Mouse (Mus musculus) ES-E14 (cell line): ENCODE results near the gene Treh. TPM values are rescaled to one million over a fixed set of nuclear protein-coding genes. Genes with fewer than 3 reads are reported as not detected.

Source experiments
- DNase-seq: peaks from one replicate; pipeline ENCODE4 v3.0.0-alpha.2; 2013; ENCODE audit warnings: low read depth, low spot score
- H3K27ac ChIP-seq: 2 replicates; pipeline ENCODE4 v1.5.1; 2012; ENCODE audit warnings: low read depth, mild to moderate bottlenecking, low read length, moderate library complexity, mixed read lengths; ENCODE audit not compliant: poor library complexity, insufficient read depth, severe bottlenecking
- H3K36me3 ChIP-seq: 2 replicates; pipeline ENCODE4 v1.6.1; 2012; ENCODE audit warnings: mild to moderate bottlenecking, low read length, moderate library complexity, mixed read lengths; ENCODE audit not compliant: control insufficient read depth, poor library complexity, insufficient read depth, severe bottlenecking
- H3K4me1 ChIP-seq, 2 experiments: fragments of 150-350 bp in 1 of 2; sonication (generic) in 1 of 2; 2 replicates each; pipeline ENCODE4 v1.6.1; 2012; ENCODE audit warnings: low read length in 2 of 2, mild to moderate bottlenecking in 1 of 2, mixed read lengths in 1 of 2; ENCODE audit not compliant: control insufficient read depth in 2 of 2, insufficient read depth in 2 of 2, poor library complexity in 1 of 2
- H3K4me3 ChIP-seq, 2 experiments: fragments of 150-350 bp in 1 of 2; sonication (generic) in 1 of 2; 2 replicates each; pipeline ENCODE4 v1.5.1; 2012; ENCODE audit warnings: low read length in 2 of 2, low read depth in 1 of 2, mild to moderate bottlenecking in 1 of 2, mixed read lengths in 1 of 2; ENCODE audit not compliant: insufficient read depth in 1 of 2, poor library complexity in 1 of 2, severe bottlenecking in 1 of 2
- H3K9ac ChIP-seq: 2 replicates; pipeline ENCODE4 v1.6.1; 2012; ENCODE audit warnings: low read depth, mild to moderate bottlenecking, low read length, mixed read lengths; ENCODE audit not compliant: poor library complexity, insufficient read depth, severe bottlenecking
- H3K9me3 ChIP-seq: fragments of 150-350 bp; sonication (generic); 2 replicates; pipeline ENCODE4 v1.6.1; 2012; ENCODE audit warnings: low read depth, mild to moderate bottlenecking, low read length; ENCODE audit not compliant: control insufficient read depth, insufficient read depth
- CHD2 ChIP-seq: IDR thresholded peaks from 2 replicates; pipeline ENCODE4 v1.6.1; 2014; ENCODE audit warnings: mild to moderate bottlenecking, low read depth, low read length, inconsistent platforms
- HCFC1 ChIP-seq: IDR thresholded peaks from 2 replicates; pipeline ENCODE4 v1.6.1; 2012; ENCODE audit warnings: low read length, inconsistent platforms, borderline replicate concordance; ENCODE audit not compliant: insufficient read depth
- MAFK ChIP-seq: IDR thresholded peaks from 2 replicates; pipeline ENCODE4 v1.6.1; 2014; ENCODE audit warnings: mild to moderate bottlenecking, low read depth, low read length, inconsistent platforms; ENCODE audit not compliant: insufficient read depth
- ZC3H11A ChIP-seq: IDR thresholded peaks from 2 replicates; pipeline ENCODE4 v1.6.1; 2012; ENCODE audit warnings: low read depth, mild to moderate bottlenecking, inconsistent platforms, low read length, borderline replicate concordance
- ZNF384 ChIP-seq: IDR thresholded peaks from 2 replicates; pipeline ENCODE4 v1.6.1; 2012; ENCODE audit warnings: low read depth, low read length, inconsistent platforms
- in situ Hi-C, 2 experiments: fragments of 600-800 bp; cut with MboI; formaldehyde crosslinking; loops; one replicate each; pipeline ENCODE4 v1.15.1; 2025; ENCODE audit warnings: low sequenced_read_pairs in 2 of 2, inconsistent platforms in 1 of 2; ENCODE audit not compliant: unreplicated experiment in 2 of 2
- total RNA-seq: library from RNA; depleted of rRNA; stranded (reverse); fragments of 300-350 nt; gene quantifications from 2 replicates; pipeline ENCODE4 v1.2.3, GENCODE M21; 2012

Gene Treh
- total RNA-seq, 1 experiment, result not detected

GRCm38 (mm10) chr9:44685346-44686330, 12.6 kb downstream of the Treh start:
- TF ChIP-seq MAFK (no peak), ZC3H11A (peak; percentile 41; the same call in 1 of the 2 replicates)
- Histone ChIP-seq H3K9ac (no peak overlapping the region), H3K36me3 (no peaks in the 10 kb centered on the region; the same call in 1 of the 2 replicates), H3K9me3 (no peaks in the 10 kb centered on the region), H3K4me1 (0 out of 4 replicates have a peak, but pooled peaks cover 2 to 3% of the 10 kb centered on the region in 2 experiments), H3K4me3 (no peak overlapping the region), H3K27ac (no peak overlapping the region)
- peak; percentile 42 for DNase-seq
- in situ Hi-C loops, result no loop called here

DNA sequence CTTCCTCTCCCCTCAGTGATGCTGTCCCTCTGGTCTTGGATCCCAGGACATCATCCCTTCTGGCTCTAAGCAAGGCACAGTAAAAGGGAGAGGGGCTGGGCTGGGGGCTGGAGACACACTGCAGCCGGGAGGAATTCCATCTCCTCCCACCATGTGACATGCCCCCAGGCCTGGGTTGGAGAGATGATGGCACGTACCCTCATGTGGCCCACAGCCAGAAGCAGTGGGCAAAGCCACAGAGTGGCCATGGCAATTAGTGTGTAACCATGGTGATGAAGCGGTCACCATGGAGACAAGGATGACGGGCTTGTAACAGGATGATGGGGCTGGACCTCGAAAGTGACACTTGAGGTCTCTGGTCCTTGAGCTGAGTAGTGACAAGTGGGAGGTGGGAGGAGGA, 13.6 kb downstream of the Treh start:
- no peak for TF ChIP-seq ZNF384
- TF ChIP-seq HCFC1, result no peak
- no peak for TF ChIP-seq MAFK
- no peak for TF ChIP-seq CHD2
- no peak for TF ChIP-seq ZC3H11A
- no peak for DNase-seq
- H3K36me3 ChIP-seq, result no peaks in the 10 kb centered on the region; the same call in 1 of the 2 replicates
- H3K4me1 ChIP-seq, result peaks cover 2 to 7% of the 10 kb centered on the region in 2 experiments; a peak in 1 of 4 replicates
- H3K9ac ChIP-seq, result no peak overlapping the region
- H3K9me3 ChIP-seq, result no peaks in the 10 kb centered on the region
- no peak overlapping the region for H3K4me3 ChIP-seq
- in situ Hi-C loops, result no loop called here
- H3K27ac ChIP-seq, result no peak overlapping the region

GRCm38 (mm10) chr9:44688013-44688412, 15.0 kb downstream of the Treh start:
- no peaks in the 10 kb centered on the region; the same call in 1 of the 2 replicates for H3K36me3 ChIP-seq
- no peak overlapping the region for H3K9ac ChIP-seq
- in situ Hi-C loops, result no loop called here
- peaks cover 2 to 9% of the 10 kb centered on the region in 2 experiments; a peak in 1 of 4 replicates for H3K4me1 ChIP-seq
- no peak for TF ChIP-seq ZNF384
- no peak for TF ChIP-seq CHD2
- TF ChIP-seq HCFC1, result no peak
- no peak for TF ChIP-seq ZC3H11A
- TF ChIP-seq MAFK, result no peak
- DNase-seq, result no peak
- H3K4me3 ChIP-seq, result no peak overlapping the region
- no peaks in the 10 kb centered on the region for H3K9me3 ChIP-seq
- no peak overlapping the region for H3K27ac ChIP-seq

GRCm38 (mm10) chr9:44690641-44691040, 17.6 kb downstream of the Treh start:
- no peak for DNase-seq

More at GRCm38 (mm10) chr9:44690641-44691040, 17.6 kb downstream of the Treh start:
- Histone ChIP-seq H3K36me3 (peaks cover 3% of the 10 kb centered on the region; the same call in 1 of the 2 replicates), H3K27ac (no peak overlapping the region), H3K4me3 (no peak overlapping the region), H3K4me1 (peaks cover 2 to 13% of the 10 kb centered on the region in 2 experiments; a peak in 2 of 4 replicates), H3K9ac (no peak overlapping the region), H3K9me3 (no peaks in the 10 kb centered on the region)
- TF ChIP-seq HCFC1, result no peak
- TF ChIP-seq ZC3H11A, result no peak
- no peak for TF ChIP-seq CHD2
- no peak for TF ChIP-seq MAFK
- no peak for TF ChIP-seq ZNF384
- in situ Hi-C loops, result no loop called here
